17 mouse cellular contexts compared by ENCODE assay signal in genomic region chr17:84369769-84370168, GRCm38 (mm10).
A peak's percentile ranks its signal among the peaks of the same experiment; 100 is the strongest.
DNase-seq lines count a peak whose midpoint lies in the region; ATAC-seq lines count a peak whose summit lies in the region.
"Had no signal": no experiment of that assay in that cellular context is flagged by ENCODE, and none has a peak within 500 bp of the region (broad histone marks: within the 10 kb centered on the region; RNA-seq: fewer than 3 reads in every experiment).

No protein-coding gene starts in this region.

- H3K27ac ChIP-seq in hindbrain, embryonic 13.5 days: 0 out of 2 replicates have a peak overlapping the region, but pooled peaks have one; percentile 31
- H3K27ac ChIP-seq in hindbrain, embryonic 14.5 days: no peak overlapping the region
- 0 out of 2 replicates have a peak overlapping the region, but pooled peaks have one; percentile 13 for H3K27ac ChIP-seq in neural tube, embryonic 13.5 days (replicated peaks)
- H3K27ac ChIP-seq in heart, embryonic 16.5 days (ENCODE audit: low read length): 0 out of 2 replicates have a peak overlapping the region, but pooled peaks have one; percentile 7
- H3K27ac ChIP-seq in stomach, embryonic 15.5 days: 0 out of 2 replicates have a peak overlapping the region, but pooled peaks have one; percentile 77
- H3K27ac ChIP-seq: forebrain, embryonic 12.5 days; macrophage had no signal

- ATAC-seq in hindbrain, embryonic 13.5 days (ENCODE audit: low FRiP score): no peak
- ATAC-seq in hindbrain, embryonic 14.5 days (ENCODE audit: low FRiP score): no peak
- no peak for ATAC-seq in neural tube, embryonic 13.5 days (ENCODE audit: low read depth)
- ATAC-seq in heart, embryonic 16.5 days (replicated peaks; ENCODE audit: extremely low read depth, insufficient read depth, low FRiP score): no peak
- no peak for ATAC-seq in stomach, embryonic 15.5 days (ENCODE audit: insufficient read depth, low FRiP score, low read depth)
- ATAC-seq: hindbrain, embryonic 16.5 days; midbrain, embryonic 16.5 days had no signal

- DNase-seq in hindbrain, embryonic 14.5 days (ENCODE audit: low spot score): no peak
- DNase-seq in neural tube, embryonic 10.5 days (ENCODE audit: extremely low spot score, low spot score): no peak
- no peak for DNase-seq in left cerebral cortex, adult 11 months (ENCODE audit: low spot score)
- DNase-seq: adrenal gland, postnatal 14 days; cerebellum, adult 9-11 months; embryo, embryonic 11 days; kidney, postnatal 36 days; right cerebral cortex, postnatal 25 days had no signal

- no peaks in the 10 kb centered on the region for H3K36me3 ChIP-seq in hindbrain, embryonic 13.5 days
- peaks cover 6% of the 10 kb centered on the region; the same call in 1 of the 2 replicates for H3K36me3 ChIP-seq in hindbrain, embryonic 14.5 days (replicated peaks; ENCODE audit: control insufficient read depth, insufficient read depth)
- H3K36me3 ChIP-seq in neural tube, embryonic 13.5 days: no peaks in the 10 kb centered on the region
- no peaks in the 10 kb centered on the region for H3K36me3 ChIP-seq in heart, embryonic 16.5 days (ENCODE audit: control insufficient read depth, insufficient read depth)
- no peaks in the 10 kb centered on the region for H3K36me3 ChIP-seq in stomach, embryonic 15.5 days
- H3K36me3 ChIP-seq: forebrain, embryonic 12.5 days had no signal

- H3K9me3 ChIP-seq in hindbrain, embryonic 13.5 days: no peaks in the 10 kb centered on the region
- H3K9me3 ChIP-seq in hindbrain, embryonic 14.5 days (ENCODE audit: control insufficient read depth, low read length): no peaks in the 10 kb centered on the region
- H3K9me3 ChIP-seq in neural tube, embryonic 13.5 days: no peaks in the 10 kb centered on the region
- no peaks in the 10 kb centered on the region for H3K9me3 ChIP-seq in heart, embryonic 16.5 days (replicated peaks; ENCODE audit: control insufficient read depth, low read length)
- no peaks in the 10 kb centered on the region for H3K9me3 ChIP-seq in stomach, embryonic 15.5 days
- H3K9me3 ChIP-seq: forebrain, embryonic 12.5 days; G1E had no signal

- 83% methylated on average over 3 of the region's 3 CpGs for WGBS in hindbrain, embryonic 13.5 days
- WGBS in hindbrain, embryonic 14.5 days: 81% methylated on average over 3 of the region's 3 CpGs
- 71% methylated on average over 3 of the region's 3 CpGs for WGBS in neural tube, embryonic 13.5 days
- WGBS in heart, embryonic 16.5 days: 34% methylated on average over 3 of the region's 3 CpGs
- WGBS in stomach, embryonic 15.5 days: 67% methylated on average over 3 of the region's 3 CpGs

- no peaks in the 10 kb centered on the region for H3K27me3 ChIP-seq in hindbrain, embryonic 13.5 days
- H3K27me3 ChIP-seq in hindbrain, embryonic 14.5 days (ENCODE audit: control insufficient read depth, insufficient read depth, low read length): no peaks in the 10 kb centered on the region
- H3K27me3 ChIP-seq in neural tube, embryonic 13.5 days: no peaks in the 10 kb centered on the region
- no peaks in the 10 kb centered on the region for H3K27me3 ChIP-seq in heart, embryonic 16.5 days (ENCODE audit: control insufficient read depth, insufficient read depth, low read length)
- no peaks in the 10 kb centered on the region for H3K27me3 ChIP-seq in stomach, embryonic 15.5 days (replicated peaks)
- H3K27me3 ChIP-seq: forebrain, embryonic 12.5 days had no signal

- H3K9ac ChIP-seq in hindbrain, embryonic 13.5 days: no peak overlapping the region
- H3K9ac ChIP-seq in hindbrain, embryonic 14.5 days: no peak overlapping the region
- no peak overlapping the region for H3K9ac ChIP-seq in neural tube, embryonic 13.5 days
- no peak overlapping the region for H3K9ac ChIP-seq in heart, embryonic 16.5 days (ENCODE audit: low read length)
- no peak overlapping the region for H3K9ac ChIP-seq in stomach, embryonic 15.5 days
- H3K9ac ChIP-seq: forebrain, embryonic 12.5 days had no signal

- H3K4me3 ChIP-seq in hindbrain, embryonic 13.5 days: no peak overlapping the region
- no peak overlapping the region for H3K4me3 ChIP-seq in hindbrain, embryonic 14.5 days (replicated peaks; ENCODE audit: low read length)
- H3K4me3 ChIP-seq in neural tube, embryonic 13.5 days: no peak overlapping the region
- H3K4me3 ChIP-seq in heart, embryonic 16.5 days (ENCODE audit: low read length): no peak overlapping the region
- no peak overlapping the region for H3K4me3 ChIP-seq in stomach, embryonic 15.5 days (replicated peaks)
- H3K4me3 ChIP-seq: forebrain, embryonic 12.5 days had no signal

- H3K4me1 ChIP-seq in hindbrain, embryonic 13.5 days (replicated peaks): peaks cover 39% of the 10 kb centered on the region
- H3K4me1 ChIP-seq in hindbrain, embryonic 14.5 days (replicated peaks; ENCODE audit: control insufficient read depth, insufficient read depth, low read length): peaks cover 30% of the 10 kb centered on the region
- peaks cover 42% of the 10 kb centered on the region for H3K4me1 ChIP-seq in neural tube, embryonic 13.5 days (replicated peaks)
- peaks cover 36% of the 10 kb centered on the region for H3K4me1 ChIP-seq in heart, embryonic 16.5 days (ENCODE audit: control insufficient read depth, insufficient read depth, low read length)
- peaks cover 27% of the 10 kb centered on the region for H3K4me1 ChIP-seq in stomach, embryonic 15.5 days

- no peak overlapping the region for H3K4me2 ChIP-seq in hindbrain, embryonic 13.5 days
- H3K4me2 ChIP-seq in hindbrain, embryonic 14.5 days (replicated peaks): no peak overlapping the region
- H3K4me2 ChIP-seq in neural tube, embryonic 13.5 days: no peak overlapping the region
- H3K4me2 ChIP-seq in heart, embryonic 16.5 days (ENCODE audit: low read depth, low read length): no peak overlapping the region
- no peak overlapping the region for H3K4me2 ChIP-seq in stomach, embryonic 15.5 days
- H3K4me2 ChIP-seq: forebrain, embryonic 12.5 days had no signal
